Mouse (Mus musculus): ENCODE data around the gene Egr4. TPM values are rescaled to one million over a fixed set of nuclear protein-coding genes. Genes with fewer than 3 reads are reported as not detected.
A peak's percentile ranks its signal among the peaks of the same experiment; 100 is the strongest.

The Egr4 gene
- polyA plus RNA-seq, 1 experiment: 47.9 TPM

GRCm38 (mm10) chr6:85501571-85502102, 11.8 kb downstream of the Egr4 start:
- Histone ChIP-seq H3K4me1 (ENCODE audit: control insufficient read depth, insufficient read depth, low read length) (peaks cover 7% of the 10 kb centered on the region), H3K4me3 (ENCODE audit: insufficient read depth, low read length) (peak overlapping the region; percentile 83), H3K27ac (ENCODE audit: insufficient read depth, low read length) (peak overlapping the region; percentile 9; the same call in 1 of the 2 replicates)
- TF ChIP-seq POLR2A (IDR thresholded peaks at IDR 0.05; ENCODE audit: extremely low read depth, insufficient read depth, low read length) (no peak), CTCF (IDR thresholded peaks at IDR 0.05; ENCODE audit: extremely low read depth, insufficient read depth, low read length) (no peak)

- TF ChIP-seq CTCF (IDR thresholded peaks at IDR 0.05; ENCODE audit: extremely low read depth, insufficient read depth, low read length): no peak
- no peak for TF ChIP-seq POLR2A (IDR thresholded peaks at IDR 0.05; ENCODE audit: extremely low read depth, insufficient read depth, low read length)
- Histone ChIP-seq H3K4me1 (ENCODE audit: control insufficient read depth, insufficient read depth, low read length) (peaks cover 7% of the 10 kb centered on the region), H3K27ac (ENCODE audit: insufficient read depth, low read length) (no peak overlapping the region), H3K4me3 (ENCODE audit: insufficient read depth, low read length) (peak overlapping the region; percentile 83; the same call in 1 of the 2 replicates)
Measured at GRCm38 (mm10) chr6:85500416-85500815, 13.0 kb downstream of the Egr4 start.

- no peak for TF ChIP-seq POLR2A (IDR thresholded peaks at IDR 0.05; ENCODE audit: extremely low read depth, insufficient read depth, low read length)
- Histone ChIP-seq H3K4me1 (ENCODE audit: control insufficient read depth, insufficient read depth, low read length) (peaks cover under 1% of the 10 kb centered on the region; the same call in 1 of the 2 replicates), H3K4me3 (ENCODE audit: insufficient read depth, low read length) (no peak overlapping the region), H3K27ac (ENCODE audit: insufficient read depth, low read length) (no peak overlapping the region)
Measured at GRCm38 (mm10) chr6:85498147-85498546, 15.2 kb downstream of the Egr4 start.

- TF ChIP-seq CTCF (IDR thresholded peaks at IDR 0.05; ENCODE audit: extremely low read depth, insufficient read depth, low read length) (no peak), POLR2A (IDR thresholded peaks at IDR 0.05; ENCODE audit: extremely low read depth, insufficient read depth, low read length) (no peak)
- no peak overlapping the region for H3K4me3 ChIP-seq (ENCODE audit: insufficient read depth, low read length)
- H3K4me1 ChIP-seq (ENCODE audit: control insufficient read depth, insufficient read depth, low read length): no peaks in the 10 kb centered on the region
- H3K27ac ChIP-seq (ENCODE audit: insufficient read depth, low read length): no peak overlapping the region
Measured at GRCm38 (mm10) chr6:85496976-85497375, 16.4 kb downstream of the Egr4 start.

GRCm38 (mm10) chr6:85491606-85492005, 21.8 kb downstream of the Egr4 start:
- Histone ChIP-seq H3K4me3 (ENCODE audit: insufficient read depth, low read length) (no peak overlapping the region), H3K27ac (ENCODE audit: insufficient read depth, low read length) (no peak overlapping the region), H3K4me1 (ENCODE audit: control insufficient read depth, insufficient read depth, low read length) (no peaks in the 10 kb centered on the region; the same call in 1 of the 2 replicates)
- TF ChIP-seq CTCF (IDR thresholded peaks at IDR 0.05; ENCODE audit: extremely low read depth, insufficient read depth, low read length) (no peak), POLR2A (IDR thresholded peaks at IDR 0.05; ENCODE audit: extremely low read depth, insufficient read depth, low read length) (no peak)

GRCm38 (mm10) chr6:85490252-85490651, 23.1 kb downstream of the Egr4 start:
- Histone ChIP-seq H3K4me3 (ENCODE audit: insufficient read depth, low read length) (no peak overlapping the region), H3K27ac (ENCODE audit: insufficient read depth, low read length) (no peak overlapping the region), H3K4me1 (ENCODE audit: control insufficient read depth, insufficient read depth, low read length) (peaks cover 4% of the 10 kb centered on the region)
- no peak for TF ChIP-seq CTCF (IDR thresholded peaks at IDR 0.05; ENCODE audit: extremely low read depth, insufficient read depth, low read length)
- no peak for TF ChIP-seq POLR2A (IDR thresholded peaks at IDR 0.05; ENCODE audit: extremely low read depth, insufficient read depth, low read length)

GRCm38 (mm10) chr6:85489717-85490116, 23.7 kb downstream of the Egr4 start:
- Histone ChIP-seq H3K27ac (ENCODE audit: insufficient read depth, low read length) (no peak overlapping the region), H3K4me1 (ENCODE audit: control insufficient read depth, insufficient read depth, low read length) (peaks cover 4% of the 10 kb centered on the region), H3K4me3 (ENCODE audit: insufficient read depth, low read length) (no peak overlapping the region)
- TF ChIP-seq CTCF (IDR thresholded peaks at IDR 0.05; ENCODE audit: extremely low read depth, insufficient read depth, low read length): no peak
- no peak for TF ChIP-seq POLR2A (IDR thresholded peaks at IDR 0.05; ENCODE audit: extremely low read depth, insufficient read depth, low read length)

- Histone ChIP-seq H3K4me3 (ENCODE audit: insufficient read depth, low read length) (no peak overlapping the region), H3K27ac (ENCODE audit: insufficient read depth, low read length) (no peak overlapping the region), H3K4me1 (ENCODE audit: control insufficient read depth, insufficient read depth, low read length) (peaks cover 4% of the 10 kb centered on the region)
- TF ChIP-seq POLR2A (IDR thresholded peaks at IDR 0.05; ENCODE audit: extremely low read depth, insufficient read depth, low read length): no peak
- no peak for TF ChIP-seq CTCF (IDR thresholded peaks at IDR 0.05; ENCODE audit: extremely low read depth, insufficient read depth, low read length)
Measured at GRCm38 (mm10) chr6:85488510-85488909, 24.9 kb downstream of the Egr4 start.

- Histone ChIP-seq H3K4me3 (ENCODE audit: insufficient read depth, low read length) (no peak overlapping the region), H3K27ac (ENCODE audit: insufficient read depth, low read length) (no peak overlapping the region), H3K4me1 (ENCODE audit: control insufficient read depth, insufficient read depth, low read length) (peaks cover 11% of the 10 kb centered on the region)
- TF ChIP-seq CTCF (IDR thresholded peaks at IDR 0.05; ENCODE audit: extremely low read depth, insufficient read depth, low read length) (no peak), POLR2A (IDR thresholded peaks at IDR 0.05; ENCODE audit: extremely low read depth, insufficient read depth, low read length) (no peak)
Measured at GRCm38 (mm10) chr6:85485738-85486137, 27.7 kb downstream of the Egr4 start.

GRCm38 (mm10) chr6:85483843-85484721, 29.3 kb downstream of the Egr4 start:
- TF ChIP-seq POLR2A (IDR thresholded peaks at IDR 0.05; ENCODE audit: extremely low read depth, insufficient read depth, low read length) (no peak), CTCF (IDR thresholded peaks at IDR 0.05; ENCODE audit: extremely low read depth, insufficient read depth, low read length) (no peak)
- Histone ChIP-seq H3K4me1 (ENCODE audit: control insufficient read depth, insufficient read depth, low read length) (peaks cover 11% of the 10 kb centered on the region), H3K27ac (ENCODE audit: insufficient read depth, low read length) (no peak overlapping the region), H3K4me3 (ENCODE audit: insufficient read depth, low read length) (no peak overlapping the region)

Measured in cortical plate, adult 2 months (tissue).